Mouse (Mus musculus): Measurements from ENCODE around the gene Pakap.

GRCm38 (mm10) chr4:57886888-57887230 lies 318.9 kb downstream of the Pakap start:
- TF ChIP-seq CTCF (IDR thresholded peaks at IDR 0.05; ENCODE audit: borderline replicate concordance, extremely low read depth, insufficient read depth, insufficient read length) (no peak), POLR2A (IDR thresholded peaks at IDR 0.05; ENCODE audit: borderline replicate concordance, extremely low read depth, insufficient read depth, insufficient read length, poor library complexity, severe bottlenecking) (no peak)
